Mouse (Mus musculus) limb, embryonic 14.5 days (tissue): ENCODE results near the gene Hist1h2bp. TPM values are rescaled to one million over a fixed set of nuclear protein-coding genes. Genes with fewer than 3 reads are reported as not detected.
"Not testable (repeated sequence)": the region's sequence is repeated elsewhere in the genome, so short reads cannot be mapped to it uniquely, and the experiment has no call there.

ENCODE experiments used
- ATAC-seq: fragments of 200-750 bp; cut with Nextera tagmentation; 2 replicates; pipeline ENCODE4 v1.8.0; 2017; ENCODE audit warnings: low read depth, moderate number of reproducible peaks, moderate TSS enrichment; ENCODE audit not compliant: low FRiP score
- DNase-seq: peaks from one replicate; pipeline ENCODE4 v3.0.0-alpha.2; 2015; ENCODE audit warnings: low spot score
- H3K27ac ChIP-seq: fragments of 300-500 bp; sonication (generic); replicated peaks from 2 replicates; pipeline ENCODE4 v1.5.1; 2014; ENCODE audit warnings: low read depth, mild to moderate bottlenecking, low read length, moderate library complexity, mixed read lengths
- H3K27me3 ChIP-seq: fragments of 300-500 bp; sonication (generic); 2 replicates; pipeline ENCODE4 v1.6.1; 2014; ENCODE audit warnings: low read length, mixed read lengths; ENCODE audit not compliant: control insufficient read depth, insufficient read depth
- H3K36me3 ChIP-seq: fragments of 300-500 bp; sonication (generic); 2 replicates; pipeline ENCODE4 v1.6.1; 2014; ENCODE audit warnings: mild to moderate bottlenecking, low read length, moderate library complexity, mixed read lengths; ENCODE audit not compliant: control insufficient read depth, insufficient read depth
- H3K4me1 ChIP-seq: fragments of 300-500 bp; sonication (generic); 2 replicates; pipeline ENCODE4 v1.6.1; 2014; ENCODE audit warnings: antibody characterized with exemption, low read length, mixed read lengths; ENCODE audit not compliant: control insufficient read depth, insufficient read depth
- H3K4me2 ChIP-seq: fragments of 300-500 bp; sonication (generic); replicated peaks from 2 replicates; pipeline ENCODE4 v1.6.1; 2014; ENCODE audit warnings: low read depth, mild to moderate bottlenecking, low read length, moderate library complexity; ENCODE audit not compliant: severe bottlenecking
- H3K4me3 ChIP-seq: fragments of 300-500 bp; sonication (generic); replicated peaks from 2 replicates; pipeline ENCODE4 v1.5.1; 2014; ENCODE audit warnings: low read length
- H3K9ac ChIP-seq: fragments of 300-500 bp; sonication (generic); 2 replicates; pipeline ENCODE4 v1.6.1; 2014; ENCODE audit warnings: mild to moderate bottlenecking, low read depth, low read length, moderate library complexity; ENCODE audit not compliant: severe bottlenecking
- H3K9me3 ChIP-seq: fragments of 300-500 bp; sonication (generic); 2 replicates; pipeline ENCODE4 v1.6.1; 2016; ENCODE audit warnings: low read length; ENCODE audit not compliant: control insufficient read depth
- POLR2A ChIP-seq: fragments of 200-500 bp; IDR thresholded peaks from 2 replicates; pipeline ENCODE4 v1.8.0; 2012; ENCODE audit warnings: inconsistent platforms, mild to moderate bottlenecking, moderate library complexity, borderline replicate concordance; ENCODE audit not compliant: insufficient read depth, insufficient read length; ENCODE audit errors: extremely low read depth
- WGBS: fragments of 180-500 bp; shearing (Covaris S2); extraction: QIAGEN DNeasy Blood & Tissue Kit; methylation state at CpG from one replicate; pipeline ENCODE4 v1.1.7; 2014; 5-methylcytosine and 5-hydroxymethylcytosine counted together
- polyA plus RNA-seq, 2 experiments: library from polyadenylated mRNA; depleted of rRNA in 1 of 2; stranded (reverse) in 1 of 2; unstranded in 1 of 2; fragments of >200 nt; fragmentation: Nextera tagmentation in 1 of 2; extraction: Ambion mirVana in 1 of 2; gene quantifications; 2 replicates each; pipeline versions ENCODE4 v1.2.1 to v1.2.3; 2012 to 2014

Gene Hist1h2bp
- polyA plus RNA-seq, 2 experiments, result 1.8 to 1.9 TPM

- Histone ChIP-seq H3K9ac (no peak overlapping the region), H3K27me3 (no peaks in the 10 kb centered on the region), H3K27ac (0 out of 2 replicates have a peak overlapping the region, but pooled peaks have one; percentile 43), H3K4me2 (no peak overlapping the region), H3K4me1 (peaks cover 23% of the 10 kb centered on the region), H3K9me3 (no peaks in the 10 kb centered on the region), H3K36me3 (no peaks in the 10 kb centered on the region), H3K4me3 (no peak overlapping the region)
- no peak for ATAC-seq
- no peak for DNase-seq
- no peak for TF ChIP-seq POLR2A
Measured at GRCm38 (mm10) chr13:21751417-21751816, 35.8 kb upstream of the Hist1h2bp start.

- DNase-seq (no peak), ATAC-seq (no peak)
- Histone ChIP-seq H3K9ac (no peak overlapping the region), H3K27ac (peak overlapping the region; percentile 43; the same call in 1 of the 2 replicates), H3K4me2 (no peak overlapping the region), H3K27me3 (no peaks in the 10 kb centered on the region), H3K36me3 (no peaks in the 10 kb centered on the region), H3K4me3 (no peak overlapping the region), H3K4me1 (peaks cover 23% of the 10 kb centered on the region), H3K9me3 (no peaks in the 10 kb centered on the region)
- 71% methylated on average over 3 of the region's 3 CpGs for WGBS
- TF ChIP-seq POLR2A, result no peak
Measured at GRCm38 (mm10) chr13:21751827-21752226, 35.4 kb upstream of the Hist1h2bp start.

GRCm38 (mm10) chr13:21752356-21752755, 34.9 kb upstream of the Hist1h2bp start:
- ATAC-seq, result no peak
- H3K4me3 ChIP-seq, result 0 out of 2 replicates have a peak overlapping the region, but pooled peaks have one; percentile 43
- H3K27ac ChIP-seq, result peak overlapping the region; percentile 89
- no peaks in the 10 kb centered on the region for H3K27me3 ChIP-seq
- no peak overlapping the region for H3K9ac ChIP-seq
- no peaks in the 10 kb centered on the region for H3K36me3 ChIP-seq
- H3K4me2 ChIP-seq, result peak overlapping the region; percentile 62
- TF ChIP-seq POLR2A, result 0 out of 2 replicates have a peak, but pooled peaks have one; percentile 32
- DNase-seq, result no peak
- 39% methylated on average over 3 of the region's 3 CpGs for WGBS
- H3K9me3 ChIP-seq, result no peaks in the 10 kb centered on the region
- H3K4me1 ChIP-seq, result peaks cover 23% of the 10 kb centered on the region

- Histone ChIP-seq H3K27ac (peak overlapping the region; percentile 89), H3K9me3 (no peaks in the 10 kb centered on the region), H3K4me3 (peak overlapping the region; percentile 43), H3K4me1 (peaks cover 23% of the 10 kb centered on the region), H3K36me3 (no peaks in the 10 kb centered on the region), H3K27me3 (no peaks in the 10 kb centered on the region), H3K9ac (peak overlapping the region; percentile 61), H3K4me2 (peak overlapping the region; percentile 62)
- WGBS, result 1% methylated on average over 10 of the region's 10 CpGs
- DNase-seq (no peak), ATAC-seq (no peak)
- no peak for TF ChIP-seq POLR2A
Measured at GRCm38 (mm10) chr13:21753051-21753523, 34.2 kb upstream of the Hist1h2bp start.

- peak; percentile 91 for ATAC-seq
- DNase-seq, result peak; percentile 98
- Histone ChIP-seq H3K9ac (peak within 1 kb of the TSS; percentile 61), H3K4me2 (peak within 1 kb of the TSS; percentile 63), H3K27ac (peak within 1 kb of the TSS; percentile 89), H3K4me1 (peaks cover 20% of the 10 kb centered on the region), H3K4me3 (peak within 1 kb of the TSS; percentile 43)
- not testable (repeated sequence) for H3K9me3 ChIP-seq, H3K36me3 ChIP-seq, H3K27me3 ChIP-seq
- peak; percentile 66; the same call in 1 of the 2 replicates for TF ChIP-seq POLR2A
- WGBS, result 1% methylated on average over 19 of the region's 50 CpGs
Measured at GRCm38 (mm10) chr13:21753524-21754285, 33.6 kb upstream of the Hist1h2bp start, which contains the start of the genes Hist1h2ak and Hist1h2bn. Hist1h2ak (minus strand) TSS chr13:21753827. Hist1h2bn (plus strand) TSS chr13:21754123.

GRCm38 (mm10) chr13:21754294-21755001, 32.8 kb upstream of the Hist1h2bp start:
- H3K36me3 ChIP-seq, H3K27me3 ChIP-seq, H3K9me3 ChIP-seq, ATAC-seq: not testable (repeated sequence)
- H3K4me1 ChIP-seq, result peaks cover 14% of the 10 kb centered on the region
- H3K4me3 ChIP-seq, result peak overlapping the region; percentile 43
- H3K4me2 ChIP-seq, result peak overlapping the region; percentile 63
- under 1% methylated on average over 15 of the region's 26 CpGs for WGBS
- DNase-seq, result peak; percentile 56
- H3K9ac ChIP-seq, result peak overlapping the region; percentile 59
- peak overlapping the region; percentile 81 for H3K27ac ChIP-seq
